Mouse (Mus musculus) intestine, postnatal 0 days (tissue): Measurements from ENCODE around the gene Zswim7. TPM values are rescaled to one million over a fixed set of nuclear protein-coding genes. Genes with fewer than 3 reads are reported as not detected.

ENCODE experiments used
- ATAC-seq: fragments of 200-750 bp; cut with Nextera tagmentation; 2 replicates; pipeline ENCODE4 v1.8.0; 2017; ENCODE audit warnings: mild to moderate bottlenecking, moderate TSS enrichment, moderate library complexity
- H3K27ac ChIP-seq: fragments of 300-500 bp; sonication (generic); 2 replicates; pipeline ENCODE4 v1.5.1; 2014; ENCODE audit warnings: mild to moderate bottlenecking, low read depth, low read length, moderate library complexity
- H3K27me3 ChIP-seq: fragments of 300-500 bp; sonication (generic); replicated peaks from 2 replicates; pipeline ENCODE4 v1.6.1; 2014; ENCODE audit warnings: low read length, mixed read lengths; ENCODE audit not compliant: control insufficient read depth, insufficient read depth
- H3K36me3 ChIP-seq: fragments of 300-500 bp; sonication (generic); 2 replicates; pipeline ENCODE4 v1.6.1; 2014; ENCODE audit warnings: mild to moderate bottlenecking, moderate library complexity; ENCODE audit not compliant: control insufficient read depth, insufficient read depth
- H3K4me1 ChIP-seq: fragments of 300-500 bp; sonication (generic); replicated peaks from 2 replicates; pipeline ENCODE4 v1.6.1; 2014; ENCODE audit warnings: antibody characterized with exemption, low read length, mixed read lengths; ENCODE audit not compliant: control insufficient read depth, insufficient read depth
- H3K4me2 ChIP-seq: fragments of 300-500 bp; sonication (generic); replicated peaks from 2 replicates; pipeline ENCODE4 v1.6.1; 2014; ENCODE audit warnings: low read depth, mild to moderate bottlenecking, moderate library complexity
- H3K4me3 ChIP-seq: fragments of 300-500 bp; sonication (generic); 2 replicates; pipeline ENCODE4 v1.5.1; 2014; ENCODE audit warnings: low read depth, low read length
- H3K9ac ChIP-seq: fragments of 300-500 bp; sonication (generic); 2 replicates; pipeline ENCODE4 v1.6.1; 2014; ENCODE audit warnings: mild to moderate bottlenecking, low read depth, low read length
- H3K9me3 ChIP-seq: fragments of 300-500 bp; sonication (generic); 2 replicates; pipeline ENCODE4 v1.6.1; 2016; ENCODE audit warnings: mixed run types; ENCODE audit not compliant: control insufficient read depth
- CTCF ChIP-seq: sonication (generic); IDR thresholded peaks from 2 replicates; pipeline ENCODE4 v1.5.1; 2016; ENCODE audit warnings: low read depth, mild to moderate bottlenecking, control low read depth, antibody characterized with exemption, moderate library complexity
- WGBS: fragments of 180-500 bp; shearing (Covaris S2); extraction: QIAGEN DNeasy Blood & Tissue Kit; methylation state at CpG from one replicate; pipeline ENCODE4 v1.1.7; 2014; 5-methylcytosine and 5-hydroxymethylcytosine counted together
- polyA plus RNA-seq: library from polyadenylated mRNA; unstranded; fragments of >200 nt; fragmentation: Nextera tagmentation; extraction: Ambion mirVana; gene quantifications from 2 replicates; pipeline ENCODE4 v1.2.1, GENCODE M21; 2015

The Zswim7 gene
- polyA plus RNA-seq, 1 experiment from 2014 or later = 49.5 TPM

GRCm38 (mm10) chr11:62278027-62278426, 3.1 kb downstream of the Zswim7 start:
- WGBS = 9% methylated on average over 5 of the region's 5 CpGs
- no peak overlapping the region for H3K27ac ChIP-seq
- no peak overlapping the region for H3K9ac ChIP-seq
- no peaks in the 10 kb centered on the region for H3K9me3 ChIP-seq
- H3K4me2 ChIP-seq = no peak overlapping the region
- ATAC-seq = peak; percentile 75
- H3K27me3 ChIP-seq = no peaks in the 10 kb centered on the region
- peak; percentile 94 for TF ChIP-seq CTCF
- H3K4me1 ChIP-seq = no peaks in the 10 kb centered on the region
- no peak overlapping the region for H3K4me3 ChIP-seq
- no peaks in the 10 kb centered on the region for H3K36me3 ChIP-seq

- 59% methylated on average over 8 of the region's 8 CpGs for WGBS
- Histone ChIP-seq H3K36me3 (no peaks in the 10 kb centered on the region), H3K4me3 (no peak overlapping the region), H3K4me2 (no peak overlapping the region), H3K9me3 (no peaks in the 10 kb centered on the region), H3K27ac (no peak overlapping the region), H3K9ac (no peak overlapping the region), H3K4me1 (no peaks in the 10 kb centered on the region), H3K27me3 (no peaks in the 10 kb centered on the region)
- no peak for ATAC-seq
- TF ChIP-seq CTCF = peak; percentile 9; the same call in 1 of the 2 replicates
Observed at GRCm38 (mm10) chr11:62277086-62277485, 4.1 kb downstream of the Zswim7 start.

GRCm38 (mm10) chr11:62270851-62271250, 10.3 kb downstream of the Zswim7 start:
- 46% methylated on average over 5 of the region's 5 CpGs for WGBS

GRCm38 (mm10) chr11:62269097-62269496, 12.1 kb downstream of the Zswim7 start:
- no peak overlapping the region for H3K4me3 ChIP-seq
- no peak overlapping the region for H3K4me2 ChIP-seq
- peaks cover 19% of the 10 kb centered on the region; the same call in 1 of the 2 replicates for H3K36me3 ChIP-seq
- H3K9me3 ChIP-seq = no peaks in the 10 kb centered on the region
- H3K27ac ChIP-seq = no peak overlapping the region
- no peak overlapping the region for H3K9ac ChIP-seq
- WGBS = 77% methylated on average over 12 of the region's 12 CpGs
- TF ChIP-seq CTCF = no peak
- H3K4me1 ChIP-seq = no peaks in the 10 kb centered on the region
- H3K27me3 ChIP-seq = no peaks in the 10 kb centered on the region
- no peak for ATAC-seq

More at GRCm38 (mm10) chr11:62270851-62271250, 10.3 kb downstream of the Zswim7 start:
- H3K27ac ChIP-seq = no peak overlapping the region
- no peak for ATAC-seq
- no peaks in the 10 kb centered on the region for H3K4me1 ChIP-seq
- peaks cover 14% of the 10 kb centered on the region; the same call in 1 of the 2 replicates for H3K36me3 ChIP-seq
- H3K9me3 ChIP-seq = no peaks in the 10 kb centered on the region
- no peaks in the 10 kb centered on the region for H3K27me3 ChIP-seq
- no peak overlapping the region for H3K4me2 ChIP-seq
- no peak for TF ChIP-seq CTCF
- H3K4me3 ChIP-seq = no peak overlapping the region
- H3K9ac ChIP-seq = no peak overlapping the region

- H3K4me1 ChIP-seq = no peaks in the 10 kb centered on the region
- no peak overlapping the region for H3K4me2 ChIP-seq
- no peak overlapping the region for H3K27ac ChIP-seq
- WGBS = 58% methylated on average over 8 of the region's 8 CpGs
- H3K4me3 ChIP-seq = no peak overlapping the region
- no peaks in the 10 kb centered on the region for H3K9me3 ChIP-seq
- no peak for ATAC-seq
- TF ChIP-seq CTCF = no peak
- H3K27me3 ChIP-seq = no peaks in the 10 kb centered on the region
- no peak overlapping the region for H3K9ac ChIP-seq
- peaks cover 19% of the 10 kb centered on the region; the same call in 1 of the 2 replicates for H3K36me3 ChIP-seq
Observed at GRCm38 (mm10) chr11:62268381-62268780, 12.8 kb downstream of the Zswim7 start.

- Histone ChIP-seq H3K27me3 (no peaks in the 10 kb centered on the region), H3K9me3 (no peaks in the 10 kb centered on the region), H3K4me1 (no peaks in the 10 kb centered on the region), H3K36me3 (peaks cover 19% of the 10 kb centered on the region; the same call in 1 of the 2 replicates), H3K9ac (no peak overlapping the region), H3K4me3 (no peak overlapping the region), H3K4me2 (no peak overlapping the region), H3K27ac (no peak overlapping the region)
- WGBS = 57% methylated on average over 17 of the region's 17 CpGs
- no peak for ATAC-seq
- no peak for TF ChIP-seq CTCF
Observed at GRCm38 (mm10) chr11:62266466-62267214, 14.5 kb downstream of the Zswim7 start.
